Mouse (Mus musculus) cerebellum, adult 2 months (tissue): Measurements from ENCODE around the gene Csf3. TPM values are rescaled to one million over a fixed set of nuclear protein-coding genes. Genes with fewer than 3 reads are reported as not detected.
"Not testable (repeated sequence)": the region's sequence is repeated elsewhere in the genome, so short reads cannot be mapped to it uniquely, and the experiment has no call there.

Source experiments
- DNase-seq, 2 experiments: peaks; one replicate each; pipeline ENCODE4 v3.0.0; 2021
- H3K27ac ChIP-seq: fragments of 200-500 bp; 2 replicates; pipeline ENCODE4 v1.5.1; 2012; ENCODE audit warnings: low read length, control low read depth, inconsistent platforms; ENCODE audit not compliant: insufficient read depth
- H3K27me3 ChIP-seq: fragments of 200-500 bp; 2 replicates; pipeline ENCODE4 v1.6.1; 2012; ENCODE audit warnings: inconsistent platforms, mild to moderate bottlenecking, low read length, moderate library complexity; ENCODE audit not compliant: control insufficient read depth, insufficient read depth
- H3K4me1 ChIP-seq: fragments of 200-500 bp; 2 replicates; pipeline ENCODE4 v1.6.1; 2011; ENCODE audit warnings: low read length; ENCODE audit not compliant: control insufficient read depth, insufficient read depth
- H3K4me3 ChIP-seq: fragments of 200-500 bp; replicated peaks from 2 replicates; pipeline ENCODE3; 2011; ENCODE audit warnings: mild to moderate bottlenecking, low read depth, low read length, control low read depth; ENCODE audit not compliant: insufficient read depth
- CTCF ChIP-seq: fragments of 200-500 bp; IDR thresholded peaks from 2 replicates; pipeline ENCODE4 v1.5.1; 2011; ENCODE audit warnings: low read depth, mild to moderate bottlenecking, control low read depth, low read length, moderate library complexity, borderline replicate concordance; ENCODE audit not compliant: insufficient read depth
- POLR2A ChIP-seq: fragments of 200-500 bp; IDR thresholded peaks from 2 replicates; pipeline ENCODE4 v1.6.1; 2011; ENCODE audit warnings: low read length, control low read depth, borderline replicate concordance; ENCODE audit not compliant: insufficient read depth
- WGBS: fragments of 180-500 bp; shearing (Covaris S2); methylation state at CpG from one replicate; pipeline ENCODE4 v1.1.7; 2018; 5-methylcytosine and 5-hydroxymethylcytosine counted together
- polyA plus RNA-seq: library from polyadenylated mRNA; depleted of rRNA; stranded (reverse); fragments of >200 nt; gene quantifications from 2 replicates; pipeline ENCODE4 v1.2.3, GENCODE M21; 2012

The Csf3 gene
- polyA plus RNA-seq, 1 experiment = not detected

GRCm38 (mm10) chr11:98723098-98723497 is 22.0 kb downstream of the Csf3 start:
- Histone ChIP-seq H3K4me1 (peaks cover 9% of the 10 kb centered on the region), H3K4me3 (no peak overlapping the region), H3K27me3 (no peaks in the 10 kb centered on the region), H3K27ac (no peak overlapping the region)
- TF ChIP-seq POLR2A (no peak), CTCF (no peak)
- DNase-seq = no peak
- 87% methylated on average over 7 of the region's 7 CpGs for whole genome bisulfite sequencing

- no peaks in the 10 kb centered on the region for H3K27me3 ChIP-seq
- no peak overlapping the region for H3K4me3 ChIP-seq
- no peak for TF ChIP-seq POLR2A
- no peak for TF ChIP-seq CTCF
- no peak overlapping the region for H3K27ac ChIP-seq
- peaks cover 4% of the 10 kb centered on the region for H3K4me1 ChIP-seq
- no peak for DNase-seq
- 94% methylated on average over 15 of the region's 15 CpGs for WGBS
Measured at GRCm38 (mm10) chr11:98725926-98726506, 25.0 kb downstream of the Csf3 start.

GRCm38 (mm10) chr11:98729119-98729588 is 28.1 kb downstream of the Csf3 start, which contains the start of gene Med24:
Gene Med24, minus strand, starts transcription at chr11:98729435.
- DNase-seq = peak; percentile 89 to 93
- WGBS = under 1% methylated on average over 16 of the region's 16 CpGs
- Histone ChIP-seq H3K27ac (peak within 1 kb of the TSS; percentile 49; the same call in 1 of the 2 replicates), H3K4me1 (peaks cover 3% of the 10 kb centered on the region), H3K27me3 (no peaks in the 10 kb centered on the region), H3K4me3 (peak within 1 kb of the TSS; percentile 100)
- TF ChIP-seq POLR2A (peak; percentile 69; the same call in 1 of the 2 replicates), CTCF (no peak)

GRCm38 (mm10) chr11:98730727-98731126 is 29.7 kb downstream of the Csf3 start:
- no peaks in the 10 kb centered on the region for H3K27me3 ChIP-seq
- WGBS = 30% methylated on average over 4 of the region's 4 CpGs
- TF ChIP-seq CTCF = no peak
- no peak for TF ChIP-seq POLR2A
- no peak overlapping the region for H3K4me3 ChIP-seq
- H3K27ac ChIP-seq = peak overlapping the region; percentile 67; the same call in 1 of the 2 replicates
- peaks cover 3% of the 10 kb centered on the region for H3K4me1 ChIP-seq
- no peak for DNase-seq

GRCm38 (mm10) chr11:98731134-98731533 is 30.1 kb downstream of the Csf3 start:
- DNase-seq = peak; percentile 57 to 71
- Histone ChIP-seq H3K27me3 (no peaks in the 10 kb centered on the region), H3K4me3 (no peak overlapping the region), H3K4me1 (peaks cover 3% of the 10 kb centered on the region), H3K27ac (peak overlapping the region; percentile 67; the same call in 1 of the 2 replicates)
- 5% methylated on average over 5 of the region's 5 CpGs for WGBS
- TF ChIP-seq POLR2A (no peak), CTCF (no peak)

GRCm38 (mm10) chr11:98734020-98734419 is 33.0 kb downstream of the Csf3 start:
- no peak overlapping the region for H3K4me3 ChIP-seq
- WGBS = 75% methylated on average over 3 of the region's 3 CpGs

GRCm38 (mm10) chr11:98735111-98735510 is 34.0 kb downstream of the Csf3 start:
- WGBS = 83% methylated on average over 4 of the region's 4 CpGs
- H3K4me3 ChIP-seq = no peak overlapping the region
- no peak for DNase-seq
- TF ChIP-seq CTCF = no peak
- no peak for TF ChIP-seq POLR2A
- H3K4me1 ChIP-seq = peaks cover 7% of the 10 kb centered on the region
- no peak overlapping the region for H3K27ac ChIP-seq
- H3K27me3 ChIP-seq = no peaks in the 10 kb centered on the region

More at GRCm38 (mm10) chr11:98734020-98734419, 33.0 kb downstream of the Csf3 start:
- no peak overlapping the region for H3K27ac ChIP-seq
- no peaks in the 10 kb centered on the region for H3K27me3 ChIP-seq
- TF ChIP-seq CTCF (0 out of 2 replicates have a peak, but pooled peaks have one; percentile 17), POLR2A (no peak)
- peaks cover 3% of the 10 kb centered on the region for H3K4me1 ChIP-seq
- DNase-seq = no peak

- DNase-seq = no peak
- 76% methylated on average over 1 of the region's 1 CpGs for WGBS
- Histone ChIP-seq H3K27ac (no peak overlapping the region), H3K4me3 (no peak overlapping the region), H3K4me1 (peaks cover 9% of the 10 kb centered on the region), H3K27me3 (no peaks in the 10 kb centered on the region)
- TF ChIP-seq POLR2A (no peak), CTCF (no peak)
Measured at GRCm38 (mm10) chr11:98736176-98736575, 35.1 kb downstream of the Csf3 start.

GRCm38 (mm10) chr11:98737220-98737619 is 36.2 kb downstream of the Csf3 start:
- not testable (repeated sequence) for H3K27ac ChIP-seq, H3K4me1 ChIP-seq, DNase-seq, H3K4me3 ChIP-seq, H3K27me3 ChIP-seq
- 100% methylated on average over 2 of the region's 2 CpGs for WGBS
